Mouse (Mus musculus) heart, adult 9 months (tissue): ENCODE results near the gene Pdap1.
"Not testable (repeated sequence)": the region's sequence is repeated elsewhere in the genome, so short reads cannot be mapped to it uniquely, and the experiment has no call there.

Experiments
- DNase-seq, 2 experiments: peaks; one replicate each; pipeline ENCODE4 v3.0.0; 2022; ENCODE audit warnings: low spot score in 2 of 2

The Pdap1 gene

DNA sequence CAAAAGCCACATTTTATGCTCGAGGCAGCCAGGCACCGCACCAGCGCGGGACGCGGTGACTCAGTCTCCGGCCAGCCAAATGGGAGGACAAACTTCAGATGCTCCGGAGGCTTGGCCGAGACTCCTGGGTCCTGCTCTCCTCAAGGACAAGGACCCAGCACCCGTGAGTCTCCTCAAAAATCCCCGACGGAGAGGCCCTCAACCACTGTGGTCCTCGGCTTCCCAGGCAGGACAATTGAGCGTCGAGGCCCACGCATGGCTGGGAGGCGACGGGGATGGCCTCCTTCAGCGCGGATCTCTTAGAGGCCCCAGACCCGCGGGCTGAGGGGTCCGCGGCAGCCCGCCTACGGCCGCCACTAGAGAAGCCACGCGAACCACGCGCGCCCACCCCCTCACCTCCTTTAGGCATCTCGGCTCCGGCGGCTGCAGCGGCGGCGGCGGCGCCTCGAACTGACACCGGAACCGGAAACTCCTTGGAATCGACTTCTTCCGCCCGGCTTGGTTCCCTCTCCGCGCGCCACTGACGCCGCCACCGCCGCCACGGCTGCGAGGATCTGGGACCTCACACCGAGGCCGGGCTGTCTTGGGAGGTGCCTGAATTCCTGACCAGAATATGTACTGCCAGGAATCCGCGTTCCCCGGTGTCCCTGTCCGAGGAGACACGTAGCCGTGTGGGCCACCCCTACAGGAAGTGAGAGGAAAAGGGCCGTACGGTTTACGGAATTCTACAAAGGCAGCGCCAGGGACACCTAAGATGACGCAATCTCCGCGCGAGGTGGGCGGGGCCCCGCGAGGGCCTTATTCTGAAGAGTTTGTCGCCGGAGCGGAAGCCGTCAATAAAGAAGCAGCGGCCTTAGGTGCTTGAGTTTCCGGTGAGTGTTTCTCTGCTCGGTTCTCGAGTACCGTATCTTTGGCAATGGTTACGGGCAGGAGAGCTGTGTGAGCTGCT is at the start of gene Pdap1, which contains the start of gene Bud31:
Gene Pdap1 (minus strand): TSS at position 668 of the 949 bp plus-strand sequence.
Gene Bud31 (plus strand): TSS at position 792 of the 949 bp plus-strand sequence.
- DNase-seq, result peak; percentile 90 to 96

DNA sequence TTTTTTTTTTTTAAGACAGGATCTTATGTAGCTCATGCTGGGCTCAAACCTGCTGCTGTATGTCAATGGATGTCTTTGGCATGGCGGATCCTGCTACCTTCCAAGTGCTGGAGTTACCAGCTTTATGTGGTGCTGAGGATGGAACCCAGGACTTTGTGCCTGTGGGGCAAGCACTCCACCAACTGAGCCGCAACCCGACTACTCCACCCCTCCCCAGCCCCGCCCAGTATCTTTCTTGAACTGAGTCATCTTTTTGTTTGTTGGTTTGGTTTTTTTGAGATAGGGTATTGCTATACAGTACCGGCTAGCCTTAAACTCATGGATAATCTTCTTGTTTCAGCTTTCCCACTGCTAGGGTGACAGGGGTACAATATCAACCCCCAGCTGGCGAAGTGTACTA is 49.4 kb upstream of the Pdap1 start:
- no peak for DNase-seq

DNA sequence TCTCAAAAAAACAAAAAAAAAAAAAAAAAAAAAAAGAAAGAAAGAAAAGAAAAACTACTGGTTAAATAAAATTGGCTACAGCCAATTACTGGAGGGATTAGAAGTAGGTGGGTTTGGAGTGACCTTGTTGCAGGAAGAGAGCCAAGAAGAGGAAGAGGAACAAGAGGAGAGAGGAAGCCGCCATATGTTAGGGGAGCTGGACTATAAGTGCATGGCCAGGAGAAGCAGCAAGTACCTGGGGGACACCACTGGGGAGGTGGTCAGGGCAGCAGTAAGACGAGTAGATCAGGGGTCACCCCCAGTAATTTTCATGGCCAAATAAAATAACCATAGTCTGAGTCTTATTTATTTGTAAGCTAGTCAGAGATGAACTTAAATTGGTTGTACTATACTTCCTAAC is 45.2 kb upstream of the Pdap1 start:
- no peak for DNase-seq

DNA sequence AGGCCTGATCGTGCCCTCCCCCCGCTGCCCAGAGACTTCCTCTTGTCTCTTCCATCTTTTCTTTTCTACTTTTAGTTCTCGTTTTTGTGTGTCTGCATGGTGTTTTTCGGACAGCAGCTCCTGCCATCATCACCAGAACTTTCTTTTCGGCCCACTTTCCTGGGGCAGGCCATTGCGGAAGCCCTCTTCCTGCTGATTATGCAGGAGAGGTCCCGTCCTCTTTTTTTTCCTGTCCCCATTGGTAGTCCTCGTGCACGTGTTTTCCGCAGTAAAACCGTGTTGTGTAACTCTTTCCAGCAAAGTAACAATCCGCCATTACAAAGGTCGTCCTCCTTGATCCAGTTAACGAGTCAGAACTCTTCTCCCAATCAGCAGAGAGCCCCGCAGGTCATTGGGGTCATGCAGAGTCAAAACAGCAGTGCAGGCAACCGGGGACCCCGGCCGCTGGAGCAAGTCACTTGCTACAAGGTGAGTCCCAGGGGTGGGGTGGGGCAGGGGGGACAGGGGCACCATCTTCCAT is 38.5 kb upstream of the Pdap1 start:
- DNase-seq, result peak in 1 of 2 experiments; percentile 32

DNA sequence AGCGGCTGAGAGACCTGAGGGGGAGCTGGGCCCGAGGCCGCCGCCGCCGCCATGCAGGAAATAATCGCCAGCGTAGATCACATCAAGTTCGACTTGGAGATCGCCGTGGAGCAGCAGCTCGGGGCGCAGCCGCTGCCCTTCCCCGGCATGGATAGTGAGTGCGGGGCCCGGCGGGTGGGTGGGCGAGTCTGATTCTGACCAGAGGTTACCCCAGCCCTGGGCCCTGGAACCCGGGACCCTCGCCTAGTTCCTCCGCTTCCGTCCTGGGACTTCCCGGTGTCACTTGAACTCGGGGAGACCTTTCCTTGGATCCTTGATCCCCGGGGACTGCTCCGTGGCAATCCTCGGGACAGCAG is 27.2 kb upstream of the Pdap1 start:
- DNase-seq, result no peak

DNA sequence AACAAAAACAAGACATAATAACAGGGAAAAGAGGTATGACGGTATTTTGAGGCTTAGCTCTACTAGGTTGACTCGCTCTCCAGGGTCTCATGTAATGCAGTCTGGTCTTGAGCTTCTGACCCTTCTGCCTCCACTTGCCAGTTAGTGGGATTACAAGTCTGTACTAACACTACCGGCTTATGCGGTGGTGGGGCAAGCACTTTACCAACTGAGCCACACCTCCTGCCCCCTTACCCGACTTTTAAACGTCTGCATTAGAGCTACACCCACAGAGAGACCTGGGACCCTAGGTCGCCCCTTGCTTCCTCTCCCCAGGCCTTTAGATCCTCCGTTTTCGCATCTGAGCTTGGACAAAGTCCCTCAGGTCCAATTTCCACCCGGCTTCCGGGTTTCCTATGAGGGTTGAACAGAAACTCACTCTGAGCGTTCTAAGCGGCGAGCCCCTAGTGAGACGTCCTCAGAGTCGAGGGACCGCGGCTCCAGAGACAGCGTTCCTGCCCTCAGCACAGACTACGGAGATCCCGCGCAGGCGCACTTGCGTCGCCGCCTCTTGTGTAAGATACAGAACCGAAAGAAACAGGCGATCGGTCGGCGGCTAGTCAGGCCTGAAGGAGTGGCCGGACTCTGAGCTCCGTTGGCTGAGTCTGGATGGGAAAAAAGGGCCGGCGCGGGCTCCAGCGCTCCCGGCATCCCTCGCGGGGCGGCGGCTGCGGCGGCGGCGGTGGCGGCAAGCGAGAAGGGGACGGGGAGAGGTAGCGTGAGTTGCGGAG is 26.7 kb upstream of the Pdap1 start, which contains the start of the genes Ptcd1 and Cpsf4:
Gene Ptcd1 (minus strand): TSS at position 573 of the 770 bp plus-strand sequence.
Gene Cpsf4 (plus strand): TSS at position 678 of the 770 bp plus-strand sequence.
- peak; percentile 97 to 99 for DNase-seq

DNA sequence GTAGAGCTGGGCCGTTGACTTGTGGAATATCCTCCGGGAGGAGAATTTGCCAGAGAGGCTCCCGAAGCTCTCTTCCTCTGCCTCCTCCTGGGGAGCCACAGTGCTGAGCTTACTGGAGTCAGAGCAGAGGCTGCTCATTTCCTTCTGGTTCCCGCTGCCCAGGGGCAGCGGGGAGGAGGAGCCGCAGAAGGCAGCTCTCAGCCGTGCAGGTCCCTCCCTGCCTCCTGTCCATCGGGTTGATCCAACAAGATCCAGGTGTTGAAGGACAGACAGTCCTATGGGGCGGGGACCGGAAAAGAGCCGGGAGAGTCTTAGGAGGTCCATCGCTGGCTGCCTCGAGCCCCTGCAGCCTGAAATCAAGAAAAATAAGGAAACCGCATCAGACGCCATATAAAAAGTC is 25.1 kb upstream of the Pdap1 start:
- DNase-seq, result no peak

DNA sequence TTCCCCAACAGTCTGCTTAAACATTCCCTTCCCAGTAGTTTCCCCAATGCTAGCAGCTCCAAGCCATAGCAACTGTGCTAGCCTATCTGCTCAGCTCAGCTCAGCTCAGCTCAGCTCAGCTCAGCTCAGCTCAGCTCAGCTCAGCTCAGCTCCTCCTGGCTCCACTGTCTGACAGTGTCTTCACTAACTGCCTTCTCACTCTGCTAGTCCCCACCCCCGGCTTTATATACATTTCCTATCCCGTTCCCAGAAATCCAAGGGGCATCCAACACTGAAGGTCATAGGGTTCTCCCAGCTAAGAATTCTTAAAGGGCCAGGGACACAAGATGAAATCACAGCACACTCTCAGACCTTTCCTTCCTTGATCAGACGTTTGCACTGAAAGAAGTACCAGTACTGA is 24.7 kb upstream of the Pdap1 start:
- no peak for DNase-seq

DNA sequence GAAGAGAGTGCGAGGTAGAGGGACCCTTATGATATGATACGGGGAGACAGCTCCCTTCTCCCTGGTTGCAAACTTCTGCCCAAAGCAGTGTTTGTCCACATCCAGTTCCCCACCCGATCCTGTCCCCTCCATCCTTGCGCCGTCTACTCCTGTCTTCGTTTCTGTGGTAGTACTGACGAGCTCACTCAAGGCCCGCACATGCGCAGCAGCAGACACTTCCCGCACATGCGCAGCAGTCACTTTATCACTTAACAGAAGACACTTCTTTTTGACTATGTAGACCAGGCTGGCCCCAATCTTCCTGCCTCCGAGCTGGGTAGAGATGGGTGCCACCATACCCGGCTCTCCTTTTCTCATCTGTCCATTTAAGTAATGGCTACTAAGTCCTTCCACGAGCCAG is 21.3 kb upstream of the Pdap1 start:
- DNase-seq, result no peak

DNA sequence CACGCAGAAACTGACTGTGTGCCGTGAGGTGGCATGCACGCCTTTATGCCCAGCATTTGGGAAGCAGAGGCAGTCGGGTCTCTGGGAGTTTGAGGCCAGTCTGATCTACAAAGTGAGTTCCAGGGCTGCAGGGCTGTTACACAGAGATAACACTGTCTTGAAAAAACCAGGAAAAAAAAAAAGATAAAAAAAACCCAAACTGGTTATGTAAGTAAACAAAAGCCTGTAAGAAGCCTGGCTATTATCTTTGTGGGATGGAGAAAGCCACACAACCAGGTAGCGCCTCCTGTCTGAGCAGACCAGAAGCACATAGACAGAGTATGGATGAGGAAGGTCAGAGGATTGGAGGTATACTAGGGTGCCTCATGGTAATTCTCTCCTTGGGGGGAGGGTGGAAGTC is 12.7 kb upstream of the Pdap1 start:
- no peak for DNase-seq

DNA sequence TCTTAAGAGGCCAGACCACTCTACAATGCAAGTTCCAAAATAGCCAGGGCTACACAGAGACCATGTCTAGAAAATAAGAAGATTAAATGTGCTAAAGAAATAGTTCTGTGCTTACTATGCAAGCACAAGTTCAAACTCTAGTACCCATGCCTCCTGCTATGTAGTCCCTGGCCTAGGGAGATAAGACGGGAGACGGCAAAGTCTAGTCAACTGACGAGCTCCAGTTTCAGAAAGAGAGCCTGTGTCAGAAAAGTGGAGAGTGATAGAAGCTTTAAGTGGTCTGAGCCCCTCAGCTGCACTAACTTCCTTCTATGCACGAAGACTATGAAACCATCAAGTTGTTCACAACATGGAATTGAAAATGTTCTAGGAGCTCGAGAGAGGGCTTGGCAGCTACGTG is 9.3 kb upstream of the Pdap1 start:
- DNase-seq, result no peak

DNA sequence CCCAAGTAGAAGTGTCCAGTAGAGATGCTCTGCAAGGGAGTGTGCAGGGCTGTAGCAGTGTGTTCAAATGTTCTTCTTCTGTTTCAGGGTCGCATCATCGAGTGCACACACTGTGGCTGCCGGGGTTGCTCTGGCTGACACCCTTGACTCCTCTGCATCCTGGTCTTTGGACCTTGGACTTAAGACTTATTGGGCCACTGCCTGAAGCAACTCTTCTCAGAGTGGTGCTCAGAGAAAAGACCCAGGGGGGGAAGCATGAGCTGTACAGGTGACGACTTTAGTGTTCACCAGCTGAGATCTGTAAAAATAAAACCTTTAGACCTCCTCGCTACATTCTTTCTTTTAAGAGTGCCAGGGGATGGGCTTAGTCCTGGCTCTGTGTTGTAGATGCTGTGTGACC is 7.7 kb upstream of the Pdap1 start:
- DNase-seq, result no peak

DNA sequence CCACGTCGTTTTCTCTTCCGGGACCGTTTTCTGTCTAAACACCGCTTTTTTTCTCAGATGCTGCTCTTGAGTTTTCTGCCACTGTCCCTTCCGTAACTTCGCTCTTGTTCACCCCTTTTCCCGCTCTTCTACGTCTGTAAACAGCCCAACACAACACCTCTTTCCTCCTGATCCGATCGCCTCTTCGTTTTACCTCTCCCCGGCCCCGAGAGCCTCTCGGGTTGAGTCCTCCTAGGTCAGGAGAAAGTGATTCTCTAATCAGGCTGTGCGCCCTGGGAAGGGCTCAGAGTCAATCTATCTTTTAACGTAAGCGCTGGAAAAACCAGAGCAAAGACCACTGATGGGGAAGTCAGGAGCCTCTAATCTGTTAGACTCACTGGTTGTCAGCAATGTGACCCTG is 573 bp upstream of the Pdap1 start:
- no peak for DNase-seq

DNA sequence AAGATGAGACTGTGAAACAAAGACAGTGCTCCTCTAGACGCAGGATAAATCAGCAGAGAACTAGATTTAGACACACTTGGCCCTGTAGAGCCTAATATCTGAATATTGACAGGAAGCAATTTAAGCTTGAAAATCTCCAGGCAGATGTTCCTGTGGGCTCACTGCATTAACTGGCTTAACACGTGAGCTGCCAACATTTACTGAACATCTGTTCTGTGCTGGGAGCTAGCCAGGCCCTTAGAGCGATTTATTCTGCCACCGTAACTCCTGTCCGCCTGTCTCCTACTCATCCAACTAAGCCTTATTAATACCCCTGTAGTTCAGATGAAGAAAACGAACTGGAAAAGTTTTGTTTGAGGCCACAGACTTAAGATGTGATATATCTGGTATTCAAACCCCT is 1.2 kb downstream of the Pdap1 start:
- no peak for DNase-seq

DNA sequence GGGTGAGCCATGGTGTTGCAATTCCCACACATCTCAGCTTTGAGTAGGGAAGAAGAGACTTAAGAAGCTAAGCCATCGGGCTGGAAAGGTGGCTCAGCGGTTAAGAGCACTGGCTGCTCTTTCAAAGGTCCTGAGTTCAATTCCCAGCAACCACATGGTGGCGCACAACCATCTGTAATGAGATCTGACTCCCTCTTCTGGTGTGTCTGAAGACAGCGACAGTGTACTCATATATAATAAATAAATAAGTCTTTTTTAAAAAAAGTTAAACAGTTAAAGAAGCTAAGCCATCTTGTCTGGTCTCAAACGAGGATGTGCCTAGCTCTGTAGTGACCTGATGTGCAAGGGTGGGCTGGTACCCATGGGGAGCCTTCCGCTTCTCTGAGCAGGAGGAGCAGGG is 6.8 kb downstream of the Pdap1 start:
- DNase-seq, result not testable (repeated sequence)

DNA sequence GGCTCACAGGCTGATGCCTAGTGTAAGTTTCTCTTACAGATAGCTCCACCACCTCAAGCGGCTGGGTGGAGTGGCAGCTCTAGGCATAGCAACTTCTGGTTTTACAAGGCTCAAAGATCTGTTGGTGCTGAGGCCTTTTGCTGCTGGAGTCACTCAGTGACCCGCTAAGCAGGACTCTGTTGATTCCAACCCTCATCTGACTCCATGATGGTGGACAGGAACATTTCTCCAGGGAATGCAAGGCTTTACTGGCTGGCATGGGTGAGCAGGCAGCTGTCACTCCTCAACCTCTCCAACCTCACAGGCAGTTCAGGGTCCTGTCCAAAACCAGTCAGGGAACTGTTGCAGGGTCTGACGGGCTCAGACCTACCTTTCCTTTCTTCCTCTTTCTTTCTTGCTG is 9.0 kb downstream of the Pdap1 start:
- no peak for DNase-seq

DNA sequence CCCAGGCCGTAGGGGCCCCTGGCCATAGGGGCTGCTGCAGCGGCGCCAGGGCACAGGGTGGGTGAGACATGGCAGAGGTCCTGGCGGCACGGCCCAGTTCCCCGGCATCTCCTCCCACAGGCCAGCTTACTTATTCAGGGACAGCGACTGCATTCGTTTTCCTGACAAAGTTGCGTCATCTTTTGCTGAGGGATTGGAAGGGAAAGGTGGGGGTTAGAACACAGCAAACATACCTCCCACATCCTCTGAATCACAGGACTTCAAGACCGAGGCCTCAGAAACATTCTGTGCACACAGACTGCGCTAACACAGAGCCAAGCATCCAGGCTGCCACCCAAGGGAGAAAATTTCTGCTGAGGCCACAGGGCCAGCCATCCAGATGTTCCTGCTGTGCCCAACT is 9.8 kb downstream of the Pdap1 start:
- DNase-seq, result no peak

DNA sequence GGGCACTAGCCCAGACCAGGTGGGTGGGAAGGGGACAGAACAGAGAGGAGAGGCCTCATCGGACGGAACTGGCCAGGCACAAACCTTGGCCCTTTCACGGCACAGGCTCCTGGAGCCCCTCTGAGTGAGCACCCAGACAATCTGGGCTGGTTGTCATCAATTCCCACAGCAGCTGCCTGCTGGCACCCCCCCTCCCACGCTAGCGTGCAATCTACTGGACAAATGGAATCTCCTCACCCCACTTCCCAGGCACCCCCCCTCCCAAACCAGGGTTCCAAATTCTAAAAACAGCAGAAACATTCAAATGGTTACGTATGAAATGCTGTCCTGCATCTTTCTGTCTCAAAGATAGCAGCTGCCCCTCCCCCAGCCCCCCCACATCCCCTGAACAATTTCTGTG is 10.3 kb downstream of the Pdap1 start:
- DNase-seq, result not testable (repeated sequence)

DNA sequence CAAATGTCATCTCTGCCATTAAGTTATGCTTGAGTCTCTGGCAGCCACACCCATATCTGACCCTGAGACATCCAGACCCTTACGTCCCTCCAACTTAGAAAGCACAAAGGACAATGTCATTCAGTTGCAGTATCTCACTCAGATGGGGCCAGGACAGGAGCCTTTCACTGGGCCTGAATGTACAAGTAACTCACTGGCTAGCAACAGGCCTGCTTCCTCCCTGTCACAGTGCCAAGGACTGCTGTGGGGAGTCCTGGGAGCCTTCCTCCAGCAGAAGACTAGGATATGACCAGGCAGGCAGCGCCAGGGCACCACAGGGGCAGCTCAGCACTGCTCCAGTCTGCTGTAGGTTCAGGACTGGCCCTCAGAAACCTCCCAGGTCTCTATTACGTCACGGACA is 10.9 kb downstream of the Pdap1 start:
- DNase-seq, result no peak

DNA sequence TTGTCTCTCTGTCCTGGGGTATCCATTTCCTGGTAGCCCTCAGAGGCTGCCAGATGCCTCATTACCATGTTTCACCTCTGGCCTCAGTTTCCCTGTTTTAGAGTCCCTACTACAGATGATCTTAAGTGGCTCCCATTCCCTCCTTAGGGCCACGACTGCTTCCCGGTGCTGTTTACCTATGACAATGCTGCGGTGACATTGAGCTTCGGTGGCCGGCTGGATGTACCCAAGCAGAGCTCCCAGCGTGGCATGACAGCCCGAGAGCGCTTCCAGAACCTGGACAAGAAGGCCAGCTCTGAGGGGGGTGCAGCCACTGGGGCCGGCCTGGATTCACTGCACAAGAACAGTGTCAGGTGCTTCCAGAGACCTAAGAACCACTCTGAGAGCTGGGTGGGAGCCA is 13.5 kb downstream of the Pdap1 start:
- no peak for DNase-seq

DNA sequence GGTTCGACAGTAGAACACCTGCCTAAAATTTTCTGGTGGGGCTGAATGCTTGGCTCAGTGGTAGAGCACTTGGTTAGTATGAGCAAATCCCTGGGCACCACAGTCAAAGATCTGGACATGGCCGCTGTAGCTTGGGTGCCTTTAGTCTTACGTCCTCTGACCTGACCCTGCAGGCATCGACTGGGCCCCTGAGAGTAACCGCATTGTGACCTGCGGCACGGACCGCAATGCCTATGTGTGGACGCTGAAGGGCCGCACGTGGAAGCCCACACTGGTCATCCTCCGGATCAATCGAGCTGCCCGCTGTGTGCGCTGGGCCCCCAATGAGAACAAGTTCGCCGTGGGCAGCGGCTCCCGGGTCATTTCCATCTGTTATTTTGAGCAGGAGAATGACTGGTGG is 16.6 kb downstream of the Pdap1 start:
- DNase-seq, result no peak

DNA sequence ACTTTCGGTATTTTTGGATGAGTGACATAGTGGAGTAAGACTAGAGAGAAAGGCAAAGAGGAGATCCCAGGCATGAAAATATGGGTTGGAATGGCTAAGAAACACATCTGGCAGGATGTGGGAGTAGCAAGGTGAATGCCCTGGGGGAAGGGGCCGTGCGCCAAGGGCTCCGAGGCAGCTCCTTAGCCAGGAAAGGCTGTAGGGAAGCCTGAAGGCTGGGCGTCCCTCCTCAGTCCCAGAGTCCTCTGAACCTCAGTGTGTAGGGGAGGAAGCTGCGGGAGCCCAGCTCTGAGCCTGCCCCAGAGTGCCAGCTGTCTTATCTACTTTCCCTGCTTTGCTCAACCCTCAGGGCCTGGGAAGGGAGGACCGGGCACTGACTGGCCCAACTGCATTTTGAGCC is 19.1 kb downstream of the Pdap1 start:
- DNase-seq, result no peak

DNA sequence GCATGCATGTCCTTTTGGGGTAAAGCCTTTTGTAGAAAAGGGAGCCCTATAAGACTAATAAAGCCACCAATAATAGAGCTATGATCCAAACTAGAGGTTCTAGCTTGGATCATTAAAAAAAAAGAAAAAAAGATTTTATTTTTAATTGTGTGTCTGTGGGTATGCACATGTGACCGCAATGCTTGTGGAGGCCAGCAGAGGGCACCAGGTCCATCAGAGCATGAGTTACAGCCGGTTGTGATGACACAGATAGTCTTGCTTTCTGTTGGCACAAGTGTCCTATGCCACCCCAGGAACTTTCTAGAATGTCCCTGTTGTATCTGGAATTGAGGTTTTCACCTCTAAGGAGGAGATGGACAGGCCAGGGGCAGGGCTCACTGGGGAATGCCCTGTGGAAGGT is 20.7 kb downstream of the Pdap1 start:
- DNase-seq, result no peak
